Mouse (Mus musculus) frontal cortex, postnatal 10 days (tissue): ENCODE data around the gene Traf3ip3.

ENCODE experiments used
- DNase-seq, 2 experiments: peaks; one replicate each; pipeline ENCODE4 v3.0.0; 2022; ENCODE audit warnings: low spot score in 2 of 2, mixed read lengths in 1 of 2

Gene Traf3ip3

DNA sequence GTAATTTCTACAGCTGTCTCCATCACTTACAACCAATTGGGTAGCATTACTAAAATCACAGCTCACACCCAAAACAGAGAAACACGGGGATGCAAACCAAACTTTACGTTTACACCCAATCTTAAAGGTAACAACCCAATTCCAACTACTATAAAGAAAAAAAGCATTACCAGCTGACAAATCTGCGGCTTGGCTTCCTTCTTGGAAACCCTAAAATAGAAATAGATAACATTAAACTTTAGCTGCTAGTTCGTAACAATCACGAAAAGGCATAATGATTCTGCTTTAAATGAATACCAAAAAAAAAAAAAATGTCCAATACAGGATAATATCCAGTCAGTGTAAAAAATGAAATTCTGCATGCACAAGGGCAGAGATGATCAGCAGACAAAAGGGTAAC, 72.2 kb downstream of the Traf3ip3 start:
- DNase-seq = no peak

DNA sequence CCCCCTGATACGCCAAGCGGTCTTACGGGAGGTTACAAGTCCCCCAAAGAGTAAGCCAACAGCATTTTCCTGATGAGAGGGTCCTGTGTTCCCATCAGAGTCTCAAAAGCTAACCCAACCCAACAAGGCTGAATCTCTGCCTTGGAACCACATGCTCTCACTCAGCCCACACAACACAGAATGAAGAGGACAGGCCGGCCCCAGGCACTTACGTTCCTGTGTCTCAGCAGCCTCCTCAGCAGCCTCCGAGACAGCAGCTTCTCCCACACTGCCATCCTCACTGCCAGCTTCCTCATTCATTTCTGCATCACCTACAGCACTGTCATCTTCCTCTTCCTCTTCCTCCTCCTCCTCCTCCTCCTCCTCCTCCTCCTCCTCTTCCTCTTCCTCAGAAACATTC, 73.4 kb downstream of the Traf3ip3 start:
- DNase-seq = no peak

DNA sequence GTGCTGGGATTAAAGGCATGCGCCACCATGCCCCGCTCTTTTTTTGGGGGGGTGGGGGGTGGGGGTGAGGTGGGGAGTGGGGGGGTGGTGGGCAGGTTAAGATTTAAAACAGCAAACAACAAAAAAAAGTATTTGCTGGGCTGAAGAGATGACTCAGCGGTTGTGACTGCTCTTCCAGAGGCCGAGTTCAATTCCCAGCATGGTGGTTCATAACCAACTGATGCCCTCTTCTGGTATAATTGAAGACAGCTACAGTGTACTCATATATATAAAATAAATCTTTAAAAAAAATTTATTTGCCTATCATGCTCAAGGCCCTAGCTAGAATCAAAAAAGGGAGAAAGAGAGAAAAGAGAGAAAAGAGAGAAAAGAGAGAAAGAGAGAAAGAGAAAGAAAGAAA, 75.7 kb downstream of the Traf3ip3 start:
- no peak for DNase-seq
